Mouse (Mus musculus) CD8-positive naive resting alpha-beta T cell, adult 2 months (primary cell): ENCODE measurements around the gene Gm45837.

Source experiments
- DNase-seq, 2 experiments: peaks; one replicate each; pipeline ENCODE4 v3.0.0; 2022; ENCODE audit warnings: low read depth in 2 of 2, low spot score in 2 of 2

Gm45837 gene

DNA sequence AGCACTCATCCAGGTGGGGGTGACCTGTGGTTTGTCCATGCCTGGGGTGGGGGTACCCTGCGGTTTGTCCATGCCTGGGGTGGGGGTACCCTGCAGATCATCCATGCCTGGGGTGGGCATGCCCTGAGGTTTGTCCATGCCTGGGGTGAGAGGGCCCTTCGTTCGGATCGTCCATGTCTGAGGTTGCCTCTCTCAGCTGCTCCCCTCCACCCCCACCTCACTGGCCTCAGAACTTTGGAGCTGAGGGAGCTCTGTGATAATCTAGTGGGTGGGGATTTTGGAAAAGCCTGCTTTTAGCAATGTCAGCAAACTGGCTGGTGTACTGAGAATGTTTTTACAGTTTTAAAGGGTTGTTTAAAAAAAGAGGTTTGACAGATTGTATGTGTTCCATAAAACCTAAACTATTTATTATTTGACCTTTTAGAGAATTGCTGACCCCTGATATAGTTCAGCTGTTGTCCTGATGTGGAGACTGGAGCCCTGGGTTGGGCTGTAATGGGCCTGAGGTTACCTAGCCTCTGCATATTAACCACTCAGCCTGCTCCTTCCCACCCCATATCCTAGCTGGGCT lies 18.7 kb upstream of the Gm45837 start:
- no peak for DNase-seq

DNA sequence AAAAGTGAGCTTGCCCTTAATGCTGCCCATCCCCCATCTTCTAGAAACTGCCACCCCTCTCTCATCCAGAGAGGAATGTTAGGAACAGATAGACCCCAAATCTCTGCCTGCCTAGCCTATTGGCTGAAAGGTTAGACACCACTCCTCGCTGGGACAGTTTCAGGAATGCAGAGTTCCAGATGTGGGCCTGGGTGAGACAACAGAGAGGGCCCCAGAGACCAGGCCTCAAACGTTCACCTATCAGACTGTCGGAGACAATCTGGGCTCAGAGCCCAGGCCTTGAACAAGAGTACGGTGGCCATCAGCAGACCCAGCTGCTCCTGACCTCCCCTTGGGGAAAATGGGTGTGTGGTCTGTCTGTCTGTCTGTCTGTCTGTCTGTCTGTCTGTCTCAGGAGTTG lies 17.7 kb upstream of the Gm45837 start:
- no peak for DNase-seq

DNA sequence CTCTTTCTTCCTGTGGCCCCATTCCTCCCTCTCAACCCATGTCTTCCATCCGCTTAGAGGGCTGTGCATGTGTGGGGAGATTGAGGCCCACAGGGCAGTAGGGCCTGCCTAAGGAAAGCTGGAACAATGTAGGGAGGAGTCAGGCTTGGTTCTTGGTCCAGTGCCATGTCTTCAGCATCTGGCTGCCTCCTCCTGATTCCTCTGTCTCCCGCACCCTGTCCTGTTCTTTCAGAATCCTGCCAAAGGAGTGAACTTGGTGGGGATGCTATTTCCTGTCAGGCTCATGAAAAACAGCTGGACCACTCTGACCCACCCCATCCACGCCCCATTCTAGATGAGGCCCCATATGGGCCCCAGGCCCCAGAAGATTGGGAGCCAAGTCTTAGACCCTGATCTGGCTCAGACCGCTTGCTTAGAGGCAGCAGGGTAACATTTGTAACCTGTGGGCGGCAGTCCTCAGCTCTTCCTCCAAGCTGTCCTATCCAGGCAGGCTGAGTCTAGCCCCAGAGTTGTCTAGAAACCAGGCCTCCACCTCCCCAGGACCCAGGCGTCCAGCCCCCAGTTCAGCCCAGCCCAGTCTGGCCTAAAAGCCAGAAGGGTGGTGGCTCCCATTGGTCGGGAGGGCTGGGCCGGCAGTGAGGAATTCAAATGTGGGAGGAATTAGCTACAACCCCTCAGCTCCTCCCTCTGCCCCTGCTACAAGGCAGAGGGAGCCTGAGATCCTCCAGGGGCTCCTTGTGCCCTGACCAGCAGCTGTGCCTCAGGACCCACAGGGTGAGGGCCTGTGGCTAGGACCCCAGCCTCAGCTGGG lies 16.8 kb upstream of the Gm45837 start:
- no peak for DNase-seq

DNA sequence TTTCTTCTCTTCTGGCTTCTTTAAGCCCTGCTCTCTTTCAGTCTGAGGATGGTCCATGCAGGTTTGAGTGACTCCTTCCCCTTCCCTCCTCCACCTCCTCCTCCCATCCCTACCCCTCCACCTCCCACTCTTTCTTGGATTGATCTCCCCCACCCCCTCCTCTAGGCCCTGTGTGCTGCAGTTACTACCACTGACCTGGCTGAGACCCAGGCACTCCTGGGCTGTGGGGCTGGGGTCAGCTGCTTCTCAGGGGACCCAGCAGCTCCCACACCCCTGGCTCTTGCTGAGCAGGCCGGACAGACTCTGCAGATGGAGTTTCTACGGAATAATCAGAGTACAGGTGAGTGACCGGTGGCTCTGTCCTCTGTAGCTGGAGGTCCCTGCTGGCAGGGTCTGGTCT lies 16.1 kb upstream of the Gm45837 start:
- no peak for DNase-seq

DNA sequence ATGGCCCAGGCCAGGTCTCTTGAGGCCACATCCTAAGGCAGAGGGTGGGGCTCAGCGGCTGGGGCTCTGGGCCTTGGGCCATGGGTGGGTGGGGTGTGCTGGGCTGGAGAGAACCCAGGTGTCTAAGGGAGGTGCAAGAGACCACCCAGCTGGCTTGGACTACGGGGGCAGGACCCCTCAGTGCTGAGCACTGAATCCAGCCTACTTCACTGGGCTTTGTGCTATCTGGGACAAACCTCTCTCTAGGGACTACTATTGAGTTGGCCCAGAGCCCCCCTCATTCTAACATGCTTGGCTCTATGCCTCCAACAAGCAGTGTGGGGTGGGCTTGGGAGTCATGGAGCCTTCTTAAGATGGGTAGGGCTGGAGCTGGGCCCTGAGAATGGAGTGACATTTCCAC lies 15.2 kb upstream of the Gm45837 start:
- DNase-seq, result no peak

DNA sequence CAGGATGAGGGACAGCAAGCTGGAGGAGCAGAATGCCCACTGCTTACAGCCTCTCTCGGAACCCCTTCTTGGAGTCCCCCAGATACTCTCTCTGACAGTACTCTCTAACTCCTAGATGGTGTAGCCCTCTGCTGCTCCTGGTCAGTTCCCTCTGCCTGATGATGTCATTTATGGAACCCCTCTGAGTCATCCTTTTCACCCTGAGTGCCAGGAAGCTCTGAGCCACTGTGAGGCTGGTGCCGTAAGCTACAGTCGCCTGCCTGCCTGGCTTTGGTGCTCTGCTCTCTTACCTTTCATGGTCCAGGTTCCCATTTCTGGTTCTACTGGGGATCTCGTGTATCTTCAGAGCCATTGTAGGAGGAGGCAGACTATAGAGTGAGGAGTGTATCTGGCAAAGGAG lies 13.5 kb upstream of the Gm45837 start:
- DNase-seq, result no peak

DNA sequence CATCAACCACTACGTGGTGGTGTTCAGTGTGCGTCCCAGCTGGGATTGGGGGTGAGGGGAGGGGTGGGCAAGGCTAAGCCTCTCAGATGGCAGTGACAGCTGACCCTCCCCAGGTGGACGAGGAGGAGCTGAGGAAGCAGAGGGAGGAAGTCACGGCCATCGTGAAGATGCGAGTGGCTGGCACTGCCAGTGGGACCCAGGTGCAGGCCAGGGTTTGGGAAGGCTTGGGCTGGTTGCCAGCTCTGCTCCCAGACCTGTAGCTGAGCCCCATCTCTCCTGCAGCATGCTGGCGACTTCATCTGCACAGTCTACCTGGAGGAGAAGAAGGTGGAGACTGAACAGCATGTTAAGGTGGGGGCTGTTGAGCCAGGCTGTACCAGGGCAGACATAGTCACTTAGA lies 9.2 kb upstream of the Gm45837 start:
- DNase-seq, result no peak

DNA sequence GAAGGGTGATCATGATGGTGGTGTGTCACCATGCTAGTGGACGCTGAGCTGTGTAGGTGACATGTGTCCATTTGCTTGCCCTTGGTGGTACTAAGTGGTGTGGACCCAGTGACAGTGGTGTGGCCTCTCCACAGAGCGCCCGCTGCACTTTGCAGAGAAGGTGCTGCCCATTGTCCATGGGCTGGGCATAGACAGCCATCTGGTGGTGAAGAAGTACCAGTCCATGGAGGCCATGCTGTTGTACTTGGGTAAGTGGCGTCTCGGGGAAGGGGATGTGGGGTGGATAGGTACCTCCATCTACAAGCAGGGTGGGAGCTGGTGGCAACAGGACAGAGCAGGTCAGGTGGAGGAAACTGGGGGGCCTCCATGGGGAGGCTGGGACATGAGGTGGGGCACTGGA lies 6.9 kb upstream of the Gm45837 start:
- DNase-seq, result no peak

DNA sequence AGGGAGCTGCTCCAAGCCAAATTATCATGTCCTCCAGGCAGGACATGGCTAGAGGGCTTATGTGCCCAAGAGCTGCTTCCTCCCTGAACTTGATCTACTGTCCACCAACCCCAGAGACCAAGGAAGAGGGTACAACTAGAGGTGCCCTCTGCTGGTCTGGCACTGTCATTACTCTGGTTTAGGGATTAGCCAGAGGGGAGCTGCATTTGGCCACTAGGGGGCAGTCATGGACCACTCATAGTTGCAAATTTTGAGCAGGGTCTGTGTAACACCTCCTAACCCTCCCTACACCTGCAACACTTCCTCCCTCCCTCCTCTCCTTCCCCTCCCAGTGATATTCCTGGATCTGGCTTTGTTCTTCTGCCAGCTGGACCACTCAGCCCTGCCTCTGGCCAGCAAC lies 2.1 kb downstream of the Gm45837 start:
- DNase-seq, result peak; percentile 81 to 89

DNA sequence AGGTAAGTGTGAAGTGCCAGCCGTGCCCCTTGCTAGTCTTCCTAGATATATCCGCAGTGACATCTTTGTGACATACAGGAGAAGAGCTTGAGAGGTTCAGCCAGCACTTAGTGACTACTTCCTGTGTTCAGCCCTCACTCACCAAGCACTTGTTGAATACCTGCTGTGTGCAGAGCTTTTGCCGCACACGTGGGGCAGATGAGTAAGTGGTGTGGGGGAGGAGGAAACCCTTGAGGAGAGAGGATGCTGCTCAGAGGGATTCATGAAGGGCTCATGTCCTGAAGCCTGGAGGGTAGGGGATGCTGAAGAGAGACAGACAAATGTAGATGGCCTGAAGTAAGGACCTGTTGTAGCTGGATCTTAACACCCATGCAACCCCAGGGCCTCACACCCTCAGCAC lies 3.5 kb downstream of the Gm45837 start:
- DNase-seq, result no peak

DNA sequence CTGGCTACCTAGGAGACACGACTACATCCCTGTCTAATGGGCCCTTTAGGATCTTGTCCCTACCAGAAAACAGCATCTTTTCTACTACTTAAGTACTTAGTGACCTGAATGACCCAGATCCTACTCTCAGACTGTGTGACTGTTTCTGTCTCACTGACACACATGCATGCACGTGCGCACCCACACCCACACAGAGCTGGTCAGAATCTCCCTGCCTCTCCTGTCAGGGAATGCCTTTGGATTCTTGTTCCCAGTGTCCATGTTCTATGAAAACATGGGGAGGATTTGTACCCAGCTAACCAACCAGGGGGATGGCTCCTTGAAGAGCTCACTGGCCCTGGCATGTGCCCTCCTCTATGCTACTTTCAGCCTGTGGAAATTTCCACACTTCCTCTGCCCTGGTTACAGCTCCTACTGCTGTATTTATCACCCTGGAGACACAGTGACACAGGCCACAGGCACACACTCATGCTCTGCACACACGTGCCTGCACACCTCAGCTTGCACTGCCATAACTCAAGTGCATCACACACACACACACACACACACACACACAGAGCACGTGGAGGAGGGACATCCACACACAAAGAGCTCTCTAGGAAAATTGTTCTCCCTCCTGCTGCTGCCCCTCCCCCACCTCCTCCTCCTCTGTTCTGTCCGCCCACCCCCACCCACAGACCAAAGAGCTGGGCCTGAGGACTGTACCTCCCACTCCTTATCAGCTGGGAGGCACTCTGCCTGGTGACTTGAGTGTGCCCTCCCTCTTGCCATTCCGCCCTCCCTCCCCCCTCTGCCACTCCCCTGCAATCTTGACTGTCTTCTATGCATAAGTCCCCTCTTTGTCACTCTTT lies 4.2 kb downstream of the Gm45837 start:
- DNase-seq, result no peak

DNA sequence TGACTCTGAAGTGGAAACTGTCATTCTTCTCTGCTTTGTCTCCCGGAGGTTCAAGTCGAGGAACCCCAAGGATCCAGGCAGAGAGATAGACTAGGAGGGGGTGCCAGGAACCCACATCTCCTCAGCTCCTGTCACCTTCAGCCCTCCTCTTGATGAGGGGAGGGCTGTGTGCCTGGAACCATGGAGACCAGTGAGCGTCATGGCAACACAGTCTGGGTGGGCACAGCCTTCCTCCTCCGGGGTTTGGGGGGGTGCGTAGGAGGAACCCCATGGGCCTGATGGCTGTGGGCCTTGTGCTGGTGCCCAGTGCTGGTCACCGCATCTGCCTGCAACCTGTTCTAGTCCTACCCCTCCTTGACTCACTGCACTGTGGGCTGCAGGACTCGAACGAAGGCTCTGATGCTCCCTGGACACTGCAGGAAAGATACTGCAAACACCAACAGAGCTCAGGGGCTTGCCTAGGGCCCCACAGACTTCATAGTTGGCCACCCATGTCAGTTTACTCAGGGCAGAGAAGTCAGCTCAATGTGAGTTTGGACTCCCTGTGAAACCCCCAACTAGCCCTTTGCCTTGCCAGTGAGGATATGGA lies 4.9 kb downstream of the Gm45837 start:
- no peak for DNase-seq

DNA sequence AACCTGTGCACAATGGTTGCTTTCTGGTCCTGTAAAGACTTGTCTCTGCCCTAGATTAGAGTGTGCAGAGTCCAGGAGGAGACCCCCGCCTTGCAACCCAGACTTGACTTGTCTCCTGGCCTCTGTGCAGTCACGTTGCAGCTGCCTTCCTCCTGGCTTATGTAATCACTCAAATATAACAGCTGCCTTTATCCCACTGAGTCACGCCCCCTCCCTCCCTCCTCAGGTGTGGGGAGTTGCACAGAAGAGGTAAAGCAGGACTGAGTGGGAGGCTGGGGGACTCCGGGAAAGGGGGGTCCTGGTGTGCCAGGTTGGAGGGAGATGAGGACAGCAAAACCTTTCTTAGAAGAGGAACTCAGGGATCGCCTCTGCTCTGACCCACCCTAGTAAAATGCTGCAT lies 5.7 kb downstream of the Gm45837 start:
- no peak for DNase-seq

DNA sequence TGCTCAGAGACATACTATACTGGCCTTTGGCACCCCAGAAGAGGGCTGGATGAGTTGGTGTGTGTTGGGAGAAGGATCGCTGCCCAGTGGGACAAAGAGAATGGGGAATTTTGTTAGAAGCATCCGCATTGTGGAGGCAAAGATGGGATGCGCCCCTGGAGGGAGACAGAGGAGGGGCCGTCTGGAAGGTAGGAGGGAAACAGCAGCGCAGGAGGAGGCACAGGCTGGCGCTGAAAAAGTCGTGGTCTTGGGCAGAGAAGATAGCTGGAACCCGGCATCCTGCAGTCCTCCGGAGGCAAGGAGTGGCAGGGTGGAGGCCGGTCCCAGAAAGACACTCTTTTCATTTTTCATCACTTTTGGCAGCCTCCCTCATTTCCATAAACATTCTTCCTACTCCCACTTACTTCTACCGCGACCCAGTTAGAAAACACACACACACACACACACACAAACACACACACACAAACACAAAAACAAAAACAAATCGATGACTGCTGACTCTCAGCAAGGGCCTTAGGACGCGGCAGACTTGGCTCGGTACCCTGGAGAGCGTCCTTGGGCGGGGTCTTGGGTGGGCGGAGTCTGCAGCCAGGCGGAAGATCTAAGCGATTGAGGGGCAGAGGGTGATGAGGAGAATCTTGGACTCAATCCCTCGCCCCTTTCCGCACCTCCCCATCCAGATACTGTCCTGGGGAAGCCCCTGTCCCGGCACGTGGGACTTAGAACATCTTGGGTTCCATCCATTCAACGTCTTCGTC lies 8.5 kb downstream of the Gm45837 start:
- DNase-seq, result no peak

DNA sequence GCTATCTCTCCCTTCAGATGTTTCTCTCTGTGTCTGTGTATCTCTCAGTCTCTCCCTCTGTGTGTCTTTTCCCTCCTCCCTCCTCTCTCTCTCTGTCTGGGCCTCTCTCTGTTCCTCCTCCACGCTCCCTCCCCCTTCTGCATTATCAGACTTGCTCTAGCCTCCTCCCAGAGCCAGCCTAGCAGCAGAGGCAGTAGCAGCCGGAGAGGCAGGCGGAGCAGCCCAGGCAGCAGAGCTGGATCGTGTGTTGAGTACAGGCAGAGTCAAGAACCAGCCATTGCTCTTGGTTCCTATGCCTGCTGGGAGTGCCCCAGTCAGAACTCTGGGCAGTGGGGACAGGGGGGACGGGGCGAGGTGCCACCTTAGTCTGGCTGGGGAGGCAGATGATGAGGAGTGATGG lies 10.8 kb downstream of the Gm45837 start, which contains the start of gene Pde2a:
Gene Pde2a, plus strand, starts transcription at position 163 of the 400 bp plus-strand sequence.
- DNase-seq, result no peak

DNA sequence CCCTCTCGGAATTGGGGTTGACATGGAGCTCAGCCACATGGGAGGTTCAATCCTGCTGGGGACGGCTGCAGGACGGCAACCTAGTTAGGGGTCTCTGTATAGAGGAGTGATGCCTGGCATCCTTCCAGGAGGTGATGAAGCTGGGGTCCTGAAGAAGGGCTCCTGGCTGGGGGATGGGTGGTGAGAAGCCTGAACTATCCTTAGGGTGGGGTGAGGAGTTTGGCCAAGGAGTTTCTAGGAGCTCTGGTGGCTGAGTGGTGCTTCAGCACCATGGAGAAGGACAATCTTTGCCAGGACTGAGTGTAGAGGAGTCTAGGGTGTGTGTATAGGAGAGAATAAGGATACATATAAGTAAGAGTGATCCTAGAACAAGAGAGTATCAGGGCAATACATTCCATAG lies 11.4 kb downstream of the Gm45837 start:
- DNase-seq, result no peak

DNA sequence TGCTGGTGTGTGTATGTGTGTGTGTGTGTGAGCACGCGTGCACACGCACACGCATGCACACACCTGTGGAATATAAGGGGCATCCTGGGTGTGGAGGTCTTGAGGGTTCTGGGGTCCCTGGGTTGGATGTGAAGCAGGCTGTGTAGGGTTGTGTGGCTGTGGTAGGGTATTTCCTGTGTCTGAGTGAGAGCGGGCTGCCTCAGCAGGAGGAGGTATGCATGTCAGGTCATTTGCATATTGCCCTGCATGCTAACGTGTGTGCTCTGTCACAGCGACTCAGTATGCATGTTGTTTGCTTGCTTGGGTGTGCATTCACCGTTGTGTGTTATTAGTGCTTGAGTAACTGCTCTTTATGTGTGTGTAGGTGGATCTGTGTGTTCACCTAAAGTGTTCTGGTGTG lies 12.0 kb downstream of the Gm45837 start:
- no peak for DNase-seq

DNA sequence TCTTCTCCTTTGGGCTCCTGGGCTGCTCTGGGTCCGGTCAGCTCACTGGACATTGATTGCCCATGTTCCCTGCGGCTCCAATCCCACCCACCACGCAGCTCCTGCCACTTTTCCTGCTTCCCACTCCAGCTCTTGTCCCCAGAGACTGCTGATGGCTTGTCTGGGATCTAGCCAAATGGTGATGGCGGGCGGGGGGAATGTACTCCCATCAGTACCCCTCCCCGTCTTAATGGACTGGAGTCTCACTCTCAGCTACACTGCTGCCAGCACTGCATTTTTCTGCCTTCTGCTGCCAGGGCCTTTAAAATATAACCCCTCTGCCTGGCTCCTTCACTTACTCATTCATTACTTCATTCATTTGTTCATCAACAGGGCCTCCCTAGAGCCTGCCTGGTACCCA lies 13.3 kb downstream of the Gm45837 start:
- no peak for DNase-seq

DNA sequence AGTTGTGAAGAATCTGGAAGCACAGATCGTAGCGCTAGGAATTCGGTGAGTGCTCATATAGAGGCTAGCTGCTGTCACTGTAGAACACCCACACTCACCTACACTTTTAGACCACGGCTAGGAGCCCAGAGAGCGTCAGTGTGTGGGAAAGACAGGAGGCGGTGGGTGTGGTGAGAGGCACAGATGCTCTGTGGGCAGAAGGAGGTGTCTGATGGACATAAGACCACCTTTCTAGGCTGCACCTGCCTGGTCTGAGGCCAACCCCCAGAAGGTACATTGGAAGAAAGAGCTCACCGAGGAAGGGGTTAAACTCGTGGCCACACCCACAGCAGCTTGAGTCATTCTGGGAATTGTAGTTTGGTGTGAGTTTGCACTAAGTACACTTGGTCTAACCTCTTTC lies 16.0 kb downstream of the Gm45837 start:
- DNase-seq, result no peak

DNA sequence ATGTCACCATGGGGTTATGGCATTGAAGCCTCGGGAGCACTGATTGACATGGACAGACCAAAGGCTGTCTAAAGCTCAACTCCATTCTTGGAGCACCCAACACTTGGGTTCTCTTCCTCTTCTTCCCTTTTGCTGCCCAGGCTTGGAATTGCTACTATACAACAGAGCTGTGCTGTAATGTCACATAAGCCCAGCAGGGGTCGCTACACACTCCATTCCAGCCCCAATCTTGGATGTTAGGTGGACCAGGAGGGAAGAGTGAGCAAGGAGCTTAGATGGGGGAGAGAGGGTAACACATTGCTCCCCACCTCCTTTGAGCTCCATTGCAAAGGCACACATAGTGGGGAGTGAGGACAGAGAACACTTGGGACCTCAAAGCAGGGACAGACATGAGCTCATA lies 17.1 kb downstream of the Gm45837 start:
- DNase-seq, result peak; percentile 29 to 52

DNA sequence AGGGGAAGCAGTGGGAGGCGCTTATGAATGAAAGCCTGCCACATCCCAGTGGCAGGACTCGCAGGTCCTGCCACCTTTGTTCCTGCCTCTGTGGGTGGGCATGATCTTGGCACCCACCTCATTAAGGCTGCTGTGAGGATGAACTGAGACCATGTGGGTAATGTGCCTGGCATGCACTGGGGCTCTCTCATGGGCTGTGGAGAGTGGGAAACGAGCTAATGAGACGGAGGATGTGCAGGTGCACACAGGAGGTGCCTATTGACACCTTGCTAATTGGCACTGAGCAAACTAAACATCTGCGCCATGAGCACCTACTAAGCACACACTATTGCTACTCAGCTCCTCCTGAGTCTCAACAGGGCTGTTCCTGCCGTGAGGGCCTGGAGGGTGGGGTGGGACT lies 24.4 kb downstream of the Gm45837 start:
- DNase-seq, result no peak
